Mouse (Mus musculus) thymus, adult 2 months (tissue): ENCODE results near the gene Gm9639. TPM values are rescaled to one million over a fixed set of nuclear protein-coding genes. Genes with fewer than 3 reads are reported as not detected.
"Not testable (repeated sequence)": the region's sequence is repeated elsewhere in the genome, so short reads cannot be mapped to it uniquely, and the experiment has no call there.

Experiments
- DNase-seq: peaks from one replicate; pipeline ENCODE4 v3.0.0; 2021
- H3K27ac ChIP-seq: fragments of 200-500 bp; 2 replicates; pipeline ENCODE4 v1.5.1; 2012; ENCODE audit warnings: low read length, control low read depth; ENCODE audit not compliant: control insufficient read depth, insufficient read depth
- H3K27me3 ChIP-seq: fragments of 200-500 bp; 2 replicates; pipeline ENCODE4 v1.6.1; 2012; ENCODE audit warnings: mild to moderate bottlenecking, low read length, moderate library complexity, mixed read lengths; ENCODE audit not compliant: control insufficient read depth, insufficient read depth
- H3K36me3 ChIP-seq: fragments of 200-500 bp; 2 replicates; pipeline ENCODE4 v1.6.1; 2012; ENCODE audit warnings: mild to moderate bottlenecking, low read length, moderate library complexity; ENCODE audit not compliant: control insufficient read depth, insufficient read depth
- H3K4me1 ChIP-seq: fragments of 200-500 bp; replicated peaks from 2 replicates; pipeline ENCODE4 v1.6.1; 2012; ENCODE audit warnings: low read length; ENCODE audit not compliant: control insufficient read depth, insufficient read depth
- H3K4me3 ChIP-seq: fragments of 200-500 bp; 2 replicates; pipeline ENCODE4 v1.5.1; 2012; ENCODE audit warnings: mild to moderate bottlenecking, low read length, control low read depth, moderate library complexity; ENCODE audit not compliant: control insufficient read depth, insufficient read depth
- CTCF ChIP-seq: fragments of 200-500 bp; IDR thresholded peaks from 2 replicates; pipeline ENCODE4 v1.5.1; 2012; ENCODE audit warnings: mild to moderate bottlenecking, control low read depth, low read length, moderate library complexity, borderline replicate concordance; ENCODE audit not compliant: control insufficient read depth, poor library complexity, insufficient read depth; ENCODE audit errors: extremely low read depth
- POLR2A ChIP-seq: fragments of 200-500 bp; IDR thresholded peaks from 2 replicates; pipeline ENCODE4 v1.6.1; 2012; ENCODE audit warnings: mild to moderate bottlenecking, low read length, control low read depth, moderate library complexity; ENCODE audit not compliant: control insufficient read depth, poor library complexity, insufficient read depth; ENCODE audit errors: extremely low read depth
- WGBS: fragments of 180-500 bp; shearing (Covaris S2); methylation state at CpG from one replicate; pipeline ENCODE4 v1.1.7; 2018; 5-methylcytosine and 5-hydroxymethylcytosine counted together
- polyA plus RNA-seq: library from polyadenylated mRNA; depleted of rRNA; stranded (reverse); fragments of >200 nt; gene quantifications from 2 replicates; pipeline ENCODE4 v1.2.3, GENCODE M21; 2012

Gm9639 gene
- polyA plus RNA-seq, 1 experiment, result not detected

DNA sequence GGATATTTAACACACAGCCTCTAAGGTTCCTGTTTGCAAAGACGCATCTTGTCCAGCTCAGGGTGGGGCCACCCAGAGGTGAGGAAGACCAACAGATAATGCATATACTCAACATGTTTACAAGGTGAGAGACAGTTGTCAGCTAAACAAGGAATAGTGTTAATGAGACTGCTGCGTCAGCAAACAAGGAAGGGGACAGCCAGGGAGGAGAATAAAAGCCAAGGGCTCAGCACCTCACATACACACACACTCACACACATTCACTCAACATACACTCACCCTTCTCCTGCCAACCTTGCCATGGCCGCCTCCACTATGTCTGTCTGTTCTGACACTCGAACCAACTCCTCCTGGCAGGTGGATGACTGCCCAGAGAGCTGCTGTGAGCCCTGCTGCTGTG, 19.5 kb upstream of the Gm9639 start, which contains the start of gene Gm2696:
Gene Gm2696 (plus strand): TSS at position 301 of the 400 bp plus-strand sequence.
- H3K27me3 ChIP-seq, result no peaks in the 10 kb centered on the region
- WGBS, result 60% methylated on average over 4 of the region's 4 CpGs
- H3K4me1 ChIP-seq, result no peaks in the 10 kb centered on the region
- no peak for DNase-seq
- no peak within 1 kb of the TSS for H3K27ac ChIP-seq
- TF ChIP-seq CTCF (no peak), POLR2A (no peak)
- H3K4me3 ChIP-seq, result no peak within 1 kb of the TSS
- no peaks in the 10 kb centered on the region for H3K36me3 ChIP-seq

- no peak for DNase-seq
- H3K4me3 ChIP-seq, result no peak within 1 kb of the TSS
- 68% methylated on average over 5 of the region's 5 CpGs for WGBS
Observed at GRCm38 (mm10) chr10:77811743-77812142, 16.9 kb upstream of the Gm9639 start, which contains the start of gene Gm9507. Gm9507 (minus strand) TSS chr10:77811843.

GRCm38 (mm10) chr10:77804095-77804494, 9.2 kb upstream of the Gm9639 start:
- no peaks in the 10 kb centered on the region for H3K4me1 ChIP-seq
- WGBS, result 74% methylated on average over 3 of the region's 3 CpGs
- DNase-seq, result no peak
- no peak overlapping the region for H3K4me3 ChIP-seq
- H3K27ac ChIP-seq, result no peak overlapping the region
- TF ChIP-seq CTCF, result no peak
- no peaks in the 10 kb centered on the region for H3K27me3 ChIP-seq
- H3K36me3 ChIP-seq, result no peaks in the 10 kb centered on the region

More at GRCm38 (mm10) chr10:77811743-77812142, 16.9 kb upstream of the Gm9639 start, which contains the start of gene Gm9507:
- H3K27ac ChIP-seq, result no peak within 1 kb of the TSS
- no peaks in the 10 kb centered on the region for H3K4me1 ChIP-seq
- H3K36me3 ChIP-seq, result no peaks in the 10 kb centered on the region
- TF ChIP-seq POLR2A (no peak), CTCF (no peak)
- no peaks in the 10 kb centered on the region for H3K27me3 ChIP-seq

GRCm38 (mm10) chr10:77798921-77799508, 4.1 kb upstream of the Gm9639 start, which contains the start of gene Gm19668:
Gm19668 (minus strand) TSS chr10:77799133.
- H3K4me1 ChIP-seq, result no peaks in the 10 kb centered on the region
- TF ChIP-seq POLR2A (no peak), CTCF (no peak)
- no peak for DNase-seq
- H3K36me3 ChIP-seq, result no peaks in the 10 kb centered on the region
- H3K4me3 ChIP-seq, result no peak within 1 kb of the TSS
- 85% methylated on average over 8 of the region's 8 CpGs for WGBS
- no peak within 1 kb of the TSS for H3K27ac ChIP-seq
- H3K27me3 ChIP-seq, result no peaks in the 10 kb centered on the region

DNA sequence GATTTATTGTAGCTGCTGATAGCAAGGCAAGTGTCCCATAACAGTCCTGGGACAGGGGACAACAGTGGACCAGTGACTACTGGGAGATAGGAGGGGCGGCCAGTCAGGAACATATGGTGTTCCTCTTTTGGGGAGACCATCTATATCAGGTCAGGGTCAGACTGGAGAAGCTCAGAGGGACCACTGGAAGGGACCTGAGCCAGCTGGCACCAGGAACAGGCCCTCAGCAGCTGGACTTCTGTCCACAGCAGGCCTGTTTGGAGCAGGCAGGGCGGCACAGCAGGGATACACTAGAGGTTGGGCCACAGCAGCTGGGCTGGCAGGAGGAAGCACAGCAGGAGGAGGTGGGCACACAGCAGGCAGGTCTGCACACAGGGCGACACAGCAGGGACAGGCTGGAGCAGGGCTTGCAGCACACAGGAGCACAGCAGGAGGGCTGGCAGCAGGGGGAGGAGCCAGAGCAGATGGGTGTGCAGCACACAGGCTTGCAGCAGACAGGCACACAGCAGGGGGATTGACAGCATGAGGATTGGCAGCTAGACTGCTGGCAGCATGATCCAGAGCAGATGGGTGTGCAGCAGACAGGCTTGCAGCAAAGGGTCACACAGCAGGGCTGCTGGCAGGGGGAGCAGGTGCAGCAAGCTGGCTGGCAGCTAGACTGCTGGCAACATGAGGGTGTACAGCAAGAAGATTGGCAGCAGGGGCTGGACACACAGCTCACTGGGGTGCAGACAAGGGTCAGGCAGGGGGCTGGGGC, 3.5 kb upstream of the Gm9639 start:
- H3K27me3 ChIP-seq, H3K27ac ChIP-seq, H3K4me1 ChIP-seq, H3K36me3 ChIP-seq, H3K4me3 ChIP-seq, DNase-seq: not testable (repeated sequence)
- 54% methylated on average over 3 of the region's 3 CpGs for WGBS

GRCm38 (mm10) chr10:77797677-77798076, 2.8 kb upstream of the Gm9639 start:
- Histone ChIP-seq H3K4me3 (no peak overlapping the region), H3K4me1 (no peaks in the 10 kb centered on the region), H3K27ac (no peak overlapping the region), H3K36me3 (no peaks in the 10 kb centered on the region), H3K27me3 (no peaks in the 10 kb centered on the region)
- TF ChIP-seq CTCF, result no peak
- no peak for TF ChIP-seq POLR2A
- no peak for DNase-seq
- 58% methylated on average over 3 of the region's 3 CpGs for WGBS

DNA sequence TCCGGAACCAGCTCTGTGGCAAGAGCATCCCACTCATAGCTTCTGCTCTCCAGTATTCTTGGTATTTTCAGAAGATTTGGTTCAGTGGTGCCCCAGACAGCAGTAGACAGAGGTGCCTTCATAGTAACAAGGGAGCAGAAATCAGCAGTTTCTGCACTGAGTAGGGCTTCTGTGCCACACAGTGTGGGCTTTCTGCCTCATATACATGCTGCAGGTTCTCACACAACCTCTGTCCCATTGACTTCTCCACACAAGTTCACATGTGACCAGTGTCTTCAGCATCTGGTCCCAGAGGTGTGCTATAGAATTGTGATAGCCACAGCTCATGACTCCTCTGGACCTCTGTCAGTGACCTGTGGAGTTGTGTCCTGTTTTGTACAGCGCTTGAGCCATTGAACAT, 6.3 kb downstream of the Gm9639 start:
- WGBS, result 85% methylated on average over 2 of the region's 2 CpGs
- Histone ChIP-seq H3K4me1 (no peaks in the 10 kb centered on the region), H3K36me3 (no peaks in the 10 kb centered on the region), H3K27ac (no peak overlapping the region), H3K4me3 (no peak overlapping the region), H3K27me3 (no peaks in the 10 kb centered on the region)
- TF ChIP-seq CTCF, result no peak
- no peak for TF ChIP-seq POLR2A
- no peak for DNase-seq

DNA sequence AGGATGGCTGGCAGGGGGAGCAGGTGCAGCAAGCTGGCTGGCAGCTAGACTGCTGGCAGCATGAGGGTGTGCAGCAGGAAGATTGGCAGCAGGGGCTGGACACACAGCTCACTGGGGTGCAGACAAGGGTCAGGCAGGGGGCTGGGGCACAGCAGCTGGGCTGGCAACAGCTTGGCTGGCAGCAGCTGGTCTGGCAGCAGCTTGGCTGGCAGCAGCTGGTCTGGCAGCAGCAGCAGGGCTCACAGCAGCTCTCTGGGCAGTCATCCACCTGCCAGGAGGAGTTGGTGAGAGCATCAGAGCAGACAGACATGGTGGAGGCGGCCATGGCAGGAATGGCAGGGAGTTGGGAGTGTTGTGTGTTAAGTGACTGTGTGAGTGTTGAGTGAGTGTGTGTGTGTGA, 7.0 kb downstream of the Gm9639 start, which contains the start of gene Gm7137:
Gene Gm7137 (minus strand): TSS at position 325 of the 400 bp plus-strand sequence.
- not testable (repeated sequence) for H3K27me3 ChIP-seq, H3K27ac ChIP-seq, H3K36me3 ChIP-seq, DNase-seq, H3K4me3 ChIP-seq, H3K4me1 ChIP-seq
- 92% methylated on average over 1 of the region's 1 CpGs for WGBS

DNA sequence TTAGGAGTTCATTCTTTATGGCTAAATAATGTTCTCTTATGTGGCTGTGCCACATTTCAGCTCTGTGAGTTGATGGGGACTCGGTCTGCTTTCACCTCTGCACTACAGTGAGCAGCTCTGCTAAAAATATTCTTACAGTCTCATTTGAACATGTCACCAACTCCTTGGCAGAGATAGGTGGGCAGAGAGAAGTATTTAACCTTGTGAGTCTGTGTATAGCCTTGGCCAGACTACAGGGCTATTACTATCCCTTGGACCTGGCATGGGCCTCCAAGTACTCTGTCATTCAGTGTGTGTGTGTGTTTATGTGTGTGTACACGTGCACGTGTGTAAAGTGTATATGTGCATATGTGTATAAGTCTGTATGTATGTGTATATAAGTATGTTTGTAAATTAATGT, 11.5 kb downstream of the Gm9639 start:
- not testable (repeated sequence) for DNase-seq, H3K36me3 ChIP-seq, H3K27me3 ChIP-seq, H3K4me1 ChIP-seq, H3K27ac ChIP-seq, H3K4me3 ChIP-seq
- WGBS, result 90% methylated on average over 2 of the region's 3 CpGs

- H3K36me3 ChIP-seq, H3K27me3 ChIP-seq, H3K4me3 ChIP-seq, DNase-seq, H3K4me1 ChIP-seq, H3K27ac ChIP-seq: not testable (repeated sequence)
- 50% methylated on average over 1 of the region's 1 CpGs for WGBS
Observed at GRCm38 (mm10) chr10:77782442-77782841, 12.4 kb downstream of the Gm9639 start, which contains the start of gene Gm3250. Gm3250 (minus strand) TSS chr10:77782542.
